Mouse (Mus musculus) mouse trophoblast stem cell (cell line): ENCODE results near the gene Cnn2.

Experiments used
- in situ Hi-C, 2 experiments: fragments of 300-500 bp; cut with MseI, MboI; formaldehyde crosslinking; loops; 2 replicates in 1 of 2; 3 replicates in 1 of 2; pipeline ENCODE4 v1.15.1; 2025

The Cnn2 gene

DNA sequence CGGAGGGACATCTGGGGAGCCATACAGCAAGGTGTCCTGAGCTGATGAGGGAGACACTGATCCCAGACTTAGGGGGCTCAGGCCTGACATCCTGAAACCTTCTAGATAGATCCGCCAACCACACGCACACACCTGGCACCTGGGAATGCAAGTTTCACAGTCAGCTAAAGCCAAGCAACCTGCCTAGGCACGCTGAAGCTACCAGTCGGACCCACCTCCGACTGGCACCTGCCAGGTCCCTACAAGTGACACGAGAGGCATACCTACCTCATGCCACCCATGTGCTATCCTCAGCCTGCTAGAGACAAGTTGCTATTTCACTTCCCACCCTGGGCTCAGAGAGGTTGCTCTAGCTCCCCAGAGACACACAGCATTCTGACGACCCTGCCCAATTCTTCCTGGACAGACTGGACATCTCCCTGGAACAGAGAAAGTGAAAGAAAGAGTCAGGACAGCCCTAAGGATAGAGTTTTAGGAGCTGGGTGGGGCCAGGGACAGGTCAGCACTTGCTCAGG, 945 bp downstream of the Cnn2 start:
- in situ Hi-C loops, result no loop called here

GRCm38 (mm10) chr10:79989870-79990269, 1.5 kb downstream of the Cnn2 start:
- in situ Hi-C loops, result no loop called here

GRCm38 (mm10) chr10:79991099-79991498, 2.7 kb downstream of the Cnn2 start:
- in situ Hi-C loops, result no loop called here

GRCm38 (mm10) chr10:79991548-79991947, 3.2 kb downstream of the Cnn2 start:
- in situ Hi-C loops, result no loop called here

- in situ Hi-C loops, result no loop called here
Observed at GRCm38 (mm10) chr10:79994397-79995115, 6.2 kb downstream of the Cnn2 start.

DNA sequence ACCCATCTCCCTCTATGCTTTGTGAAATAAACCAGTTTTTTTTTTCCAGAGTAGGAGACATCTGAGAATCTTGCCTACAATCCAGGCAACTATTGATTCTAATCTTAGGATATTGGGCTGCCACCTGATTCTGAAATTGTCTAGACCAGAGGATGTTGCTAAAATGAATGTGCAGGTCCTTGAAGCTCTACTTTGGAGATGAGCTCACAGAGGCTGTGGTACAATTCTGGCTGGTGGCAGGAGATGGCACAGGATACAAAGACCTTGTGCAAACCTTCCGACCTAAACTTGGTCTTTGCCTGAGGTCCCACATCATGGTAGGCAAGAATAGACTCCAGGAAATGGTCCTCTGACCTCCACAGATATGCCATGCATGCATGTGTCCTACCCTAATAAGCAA, 7.3 kb downstream of the Cnn2 start:
- in situ Hi-C loops, result no loop called here

DNA sequence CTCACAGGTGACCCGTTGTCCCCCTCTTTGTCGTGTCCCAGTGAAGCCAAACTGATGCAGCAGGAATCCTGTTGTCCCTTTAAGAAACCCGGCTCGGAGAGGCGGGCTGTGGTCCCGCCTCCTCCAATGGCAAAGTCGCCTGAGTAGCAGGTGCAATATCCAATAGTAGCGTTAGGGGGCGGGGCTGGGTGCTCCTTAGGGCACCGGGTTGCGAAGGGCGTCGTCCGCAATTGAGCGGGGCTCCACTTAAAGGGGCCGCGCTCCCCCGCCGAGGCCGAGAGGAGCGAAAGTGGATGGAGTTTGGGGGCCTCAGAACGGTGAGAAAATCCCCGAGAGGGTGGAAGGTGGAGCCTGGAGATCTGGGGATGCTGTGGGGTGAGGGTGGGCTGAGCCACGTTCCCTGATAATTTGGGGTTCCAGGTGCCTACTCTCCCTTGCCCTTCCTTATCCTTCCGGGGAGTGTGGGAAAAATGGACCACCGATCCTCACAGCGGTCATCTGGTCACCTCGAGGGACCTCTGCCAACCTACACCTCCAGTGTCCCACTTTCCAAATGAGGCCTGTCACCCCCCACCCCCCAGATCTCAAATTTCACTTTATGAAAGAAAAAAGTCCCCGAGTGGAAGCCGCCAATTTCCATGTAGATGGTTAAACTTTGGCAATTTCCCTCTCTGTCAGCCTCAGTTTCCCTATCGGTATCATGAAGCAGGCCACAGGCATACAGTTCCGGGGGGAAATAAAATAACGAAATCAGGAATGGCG, 8.1 kb downstream of the Cnn2 start, which contains the start of gene Abca7:
Gene Abca7 (plus strand): TSS at position 223 of the 762 bp plus-strand sequence.
- in situ Hi-C loops, result no loop called here

- in situ Hi-C loops, result no loop called here
Observed at GRCm38 (mm10) chr10:79997034-79997760, 8.8 kb downstream of the Cnn2 start.

- in situ Hi-C loops, result no loop called here
Observed at GRCm38 (mm10) chr10:79997819-79998218, 9.4 kb downstream of the Cnn2 start.

GRCm38 (mm10) chr10:80001945-80002344, 13.6 kb downstream of the Cnn2 start:
- in situ Hi-C loops, result no loop called here

- in situ Hi-C loops, result no loop called here
Observed at GRCm38 (mm10) chr10:80002829-80003228, 14.4 kb downstream of the Cnn2 start.

DNA sequence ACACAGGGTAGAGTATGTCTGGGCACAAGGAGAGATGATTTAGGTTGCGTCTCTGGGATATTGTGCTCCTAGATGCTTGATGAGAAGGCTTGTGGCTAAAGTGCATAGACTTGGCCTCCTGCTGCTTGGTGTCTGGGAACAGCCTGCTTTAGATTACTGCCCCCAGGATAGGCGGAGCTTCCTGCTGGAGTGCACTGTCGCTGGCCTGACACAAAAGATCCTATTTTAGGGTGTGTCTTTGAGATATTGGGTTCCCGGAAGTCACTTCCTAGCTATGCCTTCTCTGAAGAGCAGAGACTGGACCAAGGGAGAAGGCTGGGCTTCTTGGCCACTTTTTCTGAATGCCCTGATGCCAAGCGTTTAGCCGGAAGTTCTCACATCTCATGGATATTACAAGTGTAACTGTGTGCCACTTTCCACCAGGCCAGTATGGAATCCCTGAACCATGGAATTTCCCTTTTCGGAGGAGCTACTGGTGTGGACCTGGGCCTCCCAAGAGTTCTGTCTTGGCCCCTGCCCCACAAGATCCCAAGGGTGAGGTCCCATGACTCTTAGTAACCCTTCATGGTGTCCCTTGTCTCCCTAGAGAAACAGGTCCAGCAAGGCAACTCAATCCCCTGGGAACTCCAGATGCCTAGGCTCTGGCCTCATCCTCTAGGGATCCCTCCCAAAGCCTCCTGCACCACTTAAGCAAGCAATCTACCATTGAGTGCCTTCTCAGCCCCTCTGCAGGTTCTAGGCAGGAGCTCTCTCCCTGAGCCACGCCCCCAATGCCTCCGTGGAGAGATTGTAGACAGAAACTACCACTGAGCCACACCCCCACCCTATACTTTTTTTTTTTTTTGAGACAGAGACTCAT, 15.2 kb downstream of the Cnn2 start:
- in situ Hi-C loops, result no loop called here

GRCm38 (mm10) chr10:80004233-80004705, 15.9 kb downstream of the Cnn2 start:
- in situ Hi-C loops, result no loop called here

GRCm38 (mm10) chr10:80011740-80012139, 23.4 kb downstream of the Cnn2 start:
- in situ Hi-C loops, result no loop called here

DNA sequence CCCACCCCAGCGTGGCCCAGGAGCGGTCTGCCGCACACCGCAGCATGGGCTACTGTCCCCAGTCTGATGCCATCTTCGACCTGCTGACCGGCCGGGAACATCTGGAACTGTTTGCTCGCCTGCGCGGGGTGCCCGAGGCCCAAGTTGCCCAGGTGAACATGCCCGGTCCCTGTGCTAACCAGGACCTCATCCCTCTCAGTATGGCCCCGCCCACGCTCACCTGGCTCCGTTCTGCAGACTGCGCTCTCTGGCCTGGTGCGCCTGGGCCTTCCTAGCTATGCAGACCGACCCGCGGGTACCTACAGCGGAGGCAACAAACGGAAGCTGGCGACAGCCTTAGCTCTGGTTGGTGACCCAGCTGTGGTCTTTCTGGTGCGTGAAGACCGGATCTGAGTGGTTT, 25.2 kb downstream of the Cnn2 start:
- in situ Hi-C loops, result no loop called here

DNA sequence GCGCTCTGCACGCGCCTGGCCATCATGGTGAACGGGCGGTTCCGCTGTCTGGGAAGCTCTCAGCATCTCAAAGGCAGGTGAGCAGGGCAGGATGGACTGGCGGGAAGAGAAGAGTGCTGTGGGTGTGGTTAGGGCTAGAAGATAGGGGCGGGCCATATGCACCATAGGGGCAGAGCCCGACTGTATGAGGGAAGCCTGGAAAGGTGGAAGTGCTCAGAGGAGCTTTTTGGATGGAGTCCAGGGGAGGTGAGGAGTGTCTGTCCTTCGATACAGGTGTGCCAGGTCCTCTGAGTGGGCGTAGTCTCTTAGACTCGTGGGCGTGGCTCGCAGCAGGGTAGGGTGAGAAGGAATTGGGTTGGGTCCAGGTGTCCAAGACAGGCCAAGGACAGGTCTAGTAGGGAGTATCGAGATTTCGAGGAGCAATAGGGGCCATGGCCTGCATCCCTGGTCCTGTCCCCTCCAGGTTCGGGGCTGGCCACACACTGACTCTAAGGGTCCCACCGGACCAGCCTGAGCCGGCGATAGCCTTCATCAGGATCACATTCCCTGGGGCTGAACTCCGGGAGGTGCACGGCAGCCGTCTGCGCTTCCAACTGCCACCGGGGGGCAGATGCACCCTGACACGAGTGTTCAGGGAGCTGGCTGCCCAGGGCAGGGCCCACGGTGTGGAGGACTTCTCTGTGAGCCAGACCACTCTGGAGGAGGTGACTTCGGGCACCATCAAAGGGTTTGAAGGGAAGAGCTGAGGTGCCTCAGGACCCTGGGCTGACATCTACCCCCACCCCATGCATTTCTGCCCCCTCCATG, 26.3 kb downstream of the Cnn2 start:
- in situ Hi-C loops, result no loop called here

GRCm38 (mm10) chr10:80015583-80015982, 27.2 kb downstream of the Cnn2 start:
- in situ Hi-C loops, result no loop called here

GRCm38 (mm10) chr10:80016511-80016910, 28.1 kb downstream of the Cnn2 start, which contains the start of gene Arhgap45:
Gene Arhgap45 (plus strand): TSS chr10:80016653.
- in situ Hi-C loops, result no loop called here

DNA sequence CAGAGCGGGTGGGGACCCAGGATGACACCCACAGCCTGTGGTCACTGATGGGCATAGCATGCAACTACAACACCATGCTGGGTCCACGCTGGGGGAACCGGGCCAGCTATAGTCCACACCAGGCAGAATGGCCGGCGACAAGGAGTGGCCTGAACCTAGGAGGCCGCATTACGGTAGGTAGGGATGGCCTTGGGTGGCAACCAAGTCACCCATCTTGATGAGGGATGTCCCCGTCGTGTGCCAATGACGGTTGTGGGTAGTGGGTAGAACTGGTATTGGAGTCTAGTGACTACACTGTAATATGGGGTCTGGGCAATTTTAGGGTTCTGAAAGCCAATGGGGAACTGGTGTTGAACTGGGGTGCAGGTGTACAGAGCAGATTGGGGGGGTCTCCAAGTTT, 28.5 kb downstream of the Cnn2 start:
- in situ Hi-C loops, result no loop called here

DNA sequence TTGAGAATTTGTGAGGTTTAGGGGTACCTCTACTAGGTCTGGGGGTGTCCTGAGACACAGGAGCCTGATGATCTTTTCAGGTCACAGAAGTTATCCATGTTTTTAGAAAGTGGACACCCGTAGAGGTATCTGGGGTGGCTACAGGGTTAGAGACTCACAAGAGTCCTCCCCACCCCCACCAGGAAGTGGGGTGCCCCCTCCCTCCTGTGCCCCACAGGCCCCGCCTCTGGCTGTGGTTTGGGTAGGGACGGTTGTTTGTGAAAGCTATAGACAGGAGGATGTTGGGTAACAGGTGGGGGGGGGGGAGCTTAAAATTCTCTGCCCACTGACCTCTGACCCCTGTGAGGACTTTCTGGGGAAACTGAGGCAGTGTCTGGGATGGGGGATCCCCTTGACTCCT, 29.0 kb downstream of the Cnn2 start:
- in situ Hi-C loops, result no loop called here
